Mouse (Mus musculus): ENCODE results near the gene Surf6. TPM values are rescaled to one million over a fixed set of nuclear protein-coding genes. Genes with fewer than 3 reads are reported as not detected.

Surf6 gene
- polyA plus RNA-seq, 1 experiment = 11.7 TPM

GRCm38 (mm10) chr2:26878571-26878970 lies 24.1 kb downstream of the Surf6 start:
- DNase-seq (ENCODE audit: low read depth in 1 of 2, low spot score in 2 of 2) = no peak
- Histone ChIP-seq H3K27me3 (ENCODE audit: control insufficient read depth, insufficient read depth, low read length) (no peaks in the 10 kb centered on the region; the same call in 1 of the 2 replicates), H3K36me3 (ENCODE audit: control insufficient read depth, insufficient read depth, low read length) (no peaks in the 10 kb centered on the region), H3K4me3 (ENCODE audit: extremely low read depth, insufficient read depth, insufficient read length) (no peak overlapping the region), H3K27ac (ENCODE audit: insufficient read depth, low read length) (no peak overlapping the region), H3K4me1 (ENCODE audit: control insufficient read depth, insufficient read depth, insufficient read length) (no peaks in the 10 kb centered on the region)
- TF ChIP-seq POLR2A (IDR thresholded peaks at IDR 0.05; ENCODE audit: low read depth, low read length) = no peak
- TF ChIP-seq CTCF (IDR thresholded peaks at IDR 0.05; ENCODE audit: extremely low read depth, insufficient read depth, insufficient read length, insufficient replicate concordance) = no peak

DNA sequence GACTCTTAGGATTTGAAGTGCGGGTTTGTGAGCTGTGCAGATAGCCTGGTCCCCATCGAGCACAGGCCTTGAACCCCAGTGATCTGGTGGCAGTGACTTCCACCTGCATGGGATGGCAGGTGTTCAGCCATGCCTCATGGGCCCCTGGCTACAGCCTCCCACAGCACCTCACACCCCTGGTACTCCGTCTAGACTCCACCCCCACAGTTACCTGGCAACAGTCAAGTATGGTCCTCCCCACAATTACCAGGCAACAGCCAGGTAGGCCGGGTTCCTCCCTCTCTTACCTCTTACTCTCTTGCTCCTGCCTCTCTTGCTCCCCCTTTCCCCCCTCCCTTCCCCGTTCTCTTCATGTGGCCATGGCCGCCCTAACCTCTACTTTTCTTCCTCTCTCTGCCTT lies 32.0 kb downstream of the Surf6 start:
- DNase-seq (ENCODE audit: low read depth in 1 of 2, low spot score in 2 of 2) = no peak
- 64% methylated on average over 6 of the region's 6 CpGs for WGBS
- no peaks in the 10 kb centered on the region for H3K36me3 ChIP-seq (ENCODE audit: control insufficient read depth, insufficient read depth, low read length)
- H3K27ac ChIP-seq (ENCODE audit: insufficient read depth, low read length) = no peak overlapping the region
- H3K4me1 ChIP-seq (ENCODE audit: control insufficient read depth, insufficient read depth, insufficient read length) = no peaks in the 10 kb centered on the region
- H3K4me3 ChIP-seq (ENCODE audit: extremely low read depth, insufficient read depth, insufficient read length) = no peak overlapping the region
- TF ChIP-seq POLR2A (IDR thresholded peaks at IDR 0.05; ENCODE audit: low read depth, low read length) = no peak
- TF ChIP-seq CTCF (IDR thresholded peaks at IDR 0.05; ENCODE audit: extremely low read depth, insufficient read depth, insufficient read length, insufficient replicate concordance) = no peak
- H3K27me3 ChIP-seq (ENCODE audit: control insufficient read depth, insufficient read depth, low read length) = no peaks in the 10 kb centered on the region

- 64% methylated on average over 3 of the region's 3 CpGs for WGBS
- TF ChIP-seq CTCF (IDR thresholded peaks at IDR 0.05; ENCODE audit: extremely low read depth, insufficient read depth, insufficient read length, insufficient replicate concordance) = no peak
- TF ChIP-seq POLR2A (IDR thresholded peaks at IDR 0.05; ENCODE audit: low read depth, low read length) = no peak
- H3K27me3 ChIP-seq (ENCODE audit: control insufficient read depth, insufficient read depth, low read length) = no peaks in the 10 kb centered on the region
- H3K4me1 ChIP-seq (ENCODE audit: control insufficient read depth, insufficient read depth, insufficient read length) = no peaks in the 10 kb centered on the region
- DNase-seq (ENCODE audit: low read depth in 1 of 2, low spot score in 2 of 2) = no peak
- H3K27ac ChIP-seq (ENCODE audit: insufficient read depth, low read length) = no peak within 1 kb of the TSS
- H3K4me3 ChIP-seq (ENCODE audit: extremely low read depth, insufficient read depth, insufficient read length) = no peak within 1 kb of the TSS
- no peaks in the 10 kb centered on the region for H3K36me3 ChIP-seq (ENCODE audit: control insufficient read depth, insufficient read depth, low read length)
These were observed 37.8 kb downstream of the Surf6 start, which contains the start of gene Abo for GRCm38 (mm10) chr2:26864879-26865278. TSS of gene Abo (minus strand) at chr2:26864979.

- 18% methylated on average over 3 of the region's 3 CpGs for WGBS
- H3K4me3 ChIP-seq (ENCODE audit: extremely low read depth, insufficient read depth, insufficient read length) = no peak overlapping the region
- TF ChIP-seq CTCF (IDR thresholded peaks at IDR 0.05; ENCODE audit: extremely low read depth, insufficient read depth, insufficient read length, insufficient replicate concordance) (no peak), POLR2A (IDR thresholded peaks at IDR 0.05; ENCODE audit: low read depth, low read length) (no peak)
- H3K36me3 ChIP-seq (ENCODE audit: control insufficient read depth, insufficient read depth, low read length) = no peaks in the 10 kb centered on the region
- DNase-seq (ENCODE audit: low read depth in 1 of 2, low spot score in 2 of 2) = no peak
- H3K4me1 ChIP-seq (ENCODE audit: control insufficient read depth, insufficient read depth, insufficient read length) = no peaks in the 10 kb centered on the region
- no peaks in the 10 kb centered on the region for H3K27me3 ChIP-seq (ENCODE audit: control insufficient read depth, insufficient read depth, low read length)
- H3K27ac ChIP-seq (ENCODE audit: insufficient read depth, low read length) = no peak overlapping the region
These were observed 39.8 kb downstream of the Surf6 start for GRCm38 (mm10) chr2:26862856-26863255.

DNA sequence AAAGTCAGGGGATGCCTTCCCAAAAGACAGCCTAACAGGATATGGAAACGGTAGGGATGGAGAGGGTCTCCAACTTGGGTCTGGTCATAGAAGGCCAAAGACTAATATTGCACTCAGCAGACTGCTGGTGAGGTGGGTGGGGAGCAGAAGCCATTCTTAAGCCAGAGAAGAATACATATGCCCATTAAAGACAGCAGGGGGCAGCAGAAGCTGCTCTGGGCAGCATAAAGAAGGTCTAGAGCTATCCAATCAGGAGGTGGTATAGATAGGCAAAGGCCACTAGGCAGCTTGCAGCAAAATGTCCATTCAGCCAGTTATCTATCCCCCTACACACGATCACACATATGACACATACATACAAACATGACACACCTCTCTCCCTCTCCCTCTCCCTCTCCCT lies 55.0 kb downstream of the Surf6 start:
- H3K27ac ChIP-seq (ENCODE audit: insufficient read depth, low read length) = no peak overlapping the region
- no peak for DNase-seq (ENCODE audit: low read depth in 1 of 2, low spot score in 2 of 2)
- 43% methylated on average over 2 of the region's 2 CpGs for WGBS
- TF ChIP-seq POLR2A (IDR thresholded peaks at IDR 0.05; ENCODE audit: low read depth, low read length) (no peak), CTCF (IDR thresholded peaks at IDR 0.05; ENCODE audit: extremely low read depth, insufficient read depth, insufficient read length, insufficient replicate concordance) (peak; percentile 12; the same call in 1 of the 2 replicates)
- H3K4me1 ChIP-seq (ENCODE audit: control insufficient read depth, insufficient read depth, insufficient read length) = no peaks in the 10 kb centered on the region
- no peaks in the 10 kb centered on the region for H3K36me3 ChIP-seq (ENCODE audit: control insufficient read depth, insufficient read depth, low read length)
- H3K4me3 ChIP-seq (ENCODE audit: extremely low read depth, insufficient read depth, insufficient read length) = no peak overlapping the region
- no peaks in the 10 kb centered on the region for H3K27me3 ChIP-seq (ENCODE audit: control insufficient read depth, insufficient read depth, low read length)

Other genes starting within 250 kb of the Surf6 start
- 0.90 and 1.3 TPM in 2 replicates for gene Lcn4, start 231.6 kb downstream of the Surf6 start, polyA plus RNA-seq (2012; rRNA removed)
- not detected in 2 replicates for gene Abo, start 37.9 kb downstream of the Surf6 start, polyA plus RNA-seq (2012; rRNA removed)
- gene Med22, start 7.8 kb upstream of the Surf6 start, polyA plus RNA-seq (2012; rRNA removed) = 17.7 and 18.6 TPM in 2 replicates
- 496 and 521 TPM in 2 replicates for gene Rpl7a, start 7.9 kb upstream of the Surf6 start, polyA plus RNA-seq (2012; rRNA removed)
- gene Surf2, start 13.5 kb upstream of the Surf6 start, polyA plus RNA-seq (2012; rRNA removed) = 19.1 and 19.6 TPM in 2 replicates
- gene Surf1, start 13.7 kb upstream of the Surf6 start, polyA plus RNA-seq (2012; rRNA removed) = 35.5 and 43.5 TPM in 2 replicates
- gene Surf4, start 31.0 kb upstream of the Surf6 start, polyA plus RNA-seq (2012; rRNA removed) = 141 and 203 TPM in 2 replicates
- 0.21 and 0.22 TPM in 2 replicates for gene Stkld1, start 31.2 kb upstream of the Surf6 start, polyA plus RNA-seq (2012; rRNA removed)
- gene Rexo4, start 61.5 kb upstream of the Surf6 start, polyA plus RNA-seq (2012; rRNA removed) = 19.3 and 22.8 TPM in 2 replicates
- gene Adamts13, start 70.5 kb upstream of the Surf6 start, polyA plus RNA-seq (2012; rRNA removed) = 1.9 and 2.4 TPM in 2 replicates
- gene Cacfd1, start 107.0 kb upstream of the Surf6 start, polyA plus RNA-seq (2012; rRNA removed) = 29.9 and 31.2 TPM in 2 replicates
- gene Slc2a6, start 125.1 kb upstream of the Surf6 start, polyA plus RNA-seq (2012; rRNA removed) = 18.9 and 27.5 TPM in 2 replicates
- 0.47 and 0.67 TPM in 2 replicates for gene Mymk, start 169.3 kb upstream of the Surf6 start, polyA plus RNA-seq (2012; rRNA removed)
- gene Adamtsl2, start 176.5 kb upstream of the Surf6 start, polyA plus RNA-seq (2012; rRNA removed) = 33.6 and 45.1 TPM in 2 replicates
- not detected in 2 replicates for gene Fam163b, start 239.6 kb upstream of the Surf6 start, polyA plus RNA-seq (2012; rRNA removed)